Mouse (Mus musculus) ES-Bruce4 (cell line): ENCODE data around the gene Hdac4. TPM values are rescaled to one million over a fixed set of nuclear protein-coding genes. Genes with fewer than 3 reads are reported as not detected.

Experiments
- H3K27ac ChIP-seq: 2 replicates; pipeline ENCODE4 v1.5.1; 2012; ENCODE audit warnings: low read length, inconsistent platforms; ENCODE audit not compliant: insufficient read depth
- H3K27me3 ChIP-seq: 2 replicates; pipeline ENCODE4 v1.6.1; 2012; ENCODE audit warnings: mild to moderate bottlenecking, low read length, inconsistent platforms; ENCODE audit not compliant: control insufficient read depth, poor library complexity, insufficient read depth, severe bottlenecking
- H3K36me3 ChIP-seq: 2 replicates; pipeline ENCODE4 v1.6.1; 2012; ENCODE audit warnings: inconsistent platforms, mild to moderate bottlenecking, low read length, moderate library complexity; ENCODE audit not compliant: control insufficient read depth, poor library complexity, insufficient read depth, severe bottlenecking
- H3K4me1 ChIP-seq: one replicate; pipeline ENCODE4 v1.8.1; 2011; ENCODE audit warnings: low read length; ENCODE audit not compliant: control insufficient read depth, insufficient read depth
- H3K4me3 ChIP-seq: 2 replicates; pipeline ENCODE4 v1.5.1; 2011; ENCODE audit warnings: low read depth, mild to moderate bottlenecking, low read length
- H3K9ac ChIP-seq: 2 replicates; pipeline ENCODE4 v1.6.1; 2012; ENCODE audit warnings: low read depth, mild to moderate bottlenecking, inconsistent platforms; ENCODE audit not compliant: poor library complexity, severe bottlenecking
- H3K9me3 ChIP-seq: replicated peaks from 2 replicates; pipeline ENCODE4 v1.6.1; 2012; ENCODE audit warnings: mild to moderate bottlenecking, low read length, inconsistent platforms; ENCODE audit not compliant: control insufficient read depth, poor library complexity, insufficient read depth, severe bottlenecking
- CTCF ChIP-seq: IDR thresholded peaks from one replicate; pipeline ENCODE4 v1.8.1; 2011; ENCODE audit warnings: low read depth, low read length
- EP300 ChIP-seq: IDR thresholded peaks from 2 replicates; pipeline ENCODE4 v1.6.1; 2011; ENCODE audit warnings: low read depth, low read length; ENCODE audit not compliant: insufficient read depth
- POLR2A ChIP-seq: IDR thresholded peaks from one replicate; pipeline ENCODE4 v1.8.1; 2011; ENCODE audit warnings: low read length; ENCODE audit not compliant: insufficient read depth
- polyA plus RNA-seq: library from polyadenylated mRNA; stranded (reverse); fragments of >200 nt; gene quantifications from 2 replicates; pipeline ENCODE4 v1.2.4, GENCODE M21; 2011; ENCODE audit warnings: low read depth; ENCODE audit not compliant: missing spikeins, insufficient read depth, insufficient read length

Hdac4 gene
- polyA plus RNA-seq, 1 experiment, result 27.5 TPM

GRCm38 (mm10) chr1:91883115-91883514 is 312.4 kb downstream of the Hdac4 start:
- H3K9me3 ChIP-seq, result no peaks in the 10 kb centered on the region
- no peak overlapping the region for H3K27ac ChIP-seq
- H3K4me1 ChIP-seq, result no peaks in the 10 kb centered on the region
- H3K4me3 ChIP-seq, result no peak overlapping the region
- no peak overlapping the region for H3K9ac ChIP-seq
- no peaks in the 10 kb centered on the region for H3K27me3 ChIP-seq
- H3K36me3 ChIP-seq, result no peaks in the 10 kb centered on the region
- no peak for TF ChIP-seq POLR2A
- no peak for TF ChIP-seq EP300
- no peak for TF ChIP-seq CTCF

- Histone ChIP-seq H3K9me3 (no peaks in the 10 kb centered on the region), H3K9ac (no peak overlapping the region), H3K27me3 (no peaks in the 10 kb centered on the region), H3K4me3 (no peak overlapping the region), H3K36me3 (no peaks in the 10 kb centered on the region), H3K27ac (no peak overlapping the region), H3K4me1 (no peaks in the 10 kb centered on the region)
- TF ChIP-seq CTCF, result no peak
- no peak for TF ChIP-seq POLR2A
- TF ChIP-seq EP300, result no peak
These were observed 314.6 kb downstream of the Hdac4 start for GRCm38 (mm10) chr1:91880899-91881298.

- TF ChIP-seq CTCF, result no peak
- TF ChIP-seq EP300, result no peak
- no peak for TF ChIP-seq POLR2A
- Histone ChIP-seq H3K27me3 (no peaks in the 10 kb centered on the region), H3K27ac (no peak overlapping the region), H3K4me1 (no peaks in the 10 kb centered on the region), H3K9ac (no peak overlapping the region), H3K9me3 (no peaks in the 10 kb centered on the region), H3K36me3 (no peaks in the 10 kb centered on the region), H3K4me3 (no peak overlapping the region)
These were observed 315.3 kb downstream of the Hdac4 start for GRCm38 (mm10) chr1:91880156-91880555.
